8 mouse cellular contexts compared by ENCODE assay signal in the genomic region with DNA sequence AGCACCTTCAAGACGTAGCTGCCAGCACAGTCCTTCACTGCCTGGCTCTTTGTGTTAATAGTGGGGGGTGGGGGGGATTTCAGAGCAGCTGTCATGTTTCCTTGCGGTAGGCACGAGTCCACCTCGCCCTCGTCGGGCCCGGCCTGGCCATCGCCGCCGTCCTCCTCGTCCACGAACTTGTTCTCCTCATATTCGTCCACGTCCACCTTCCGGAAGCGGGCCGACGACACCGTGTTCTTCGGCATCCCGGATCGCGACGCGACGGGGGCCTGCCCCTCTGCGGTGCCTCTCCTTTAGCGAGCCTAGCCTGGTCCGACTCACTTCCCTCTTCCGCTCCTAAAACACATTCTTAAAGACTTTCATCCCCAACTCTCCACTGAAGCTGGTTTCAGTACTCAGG. TPM values are rescaled to one million over a fixed set of nuclear protein-coding genes. Genes with fewer than 3 reads are reported as not detected.
A peak's percentile ranks its signal among the peaks of the same experiment; 100 is the strongest.
DNase-seq lines count a peak whose midpoint lies in the region; ATAC-seq and TF ChIP-seq lines count a peak whose summit lies in the region.

No protein-coding gene starts in this region.

- H3K27ac ChIP-seq in testis, adult 2 months (ENCODE audit: control insufficient read depth, insufficient read depth, low read depth, low read length), result no peak overlapping the region
- no peak overlapping the region for H3K27ac ChIP-seq in forebrain, embryonic 14.5 days (ENCODE audit: low read depth, low read length)
- no peak overlapping the region for H3K27ac ChIP-seq in intestine, embryonic 16.5 days (ENCODE audit: low read length)
- no peak overlapping the region for H3K27ac ChIP-seq in midbrain, embryonic 12.5 days (replicated peaks)

- no peaks in the 10 kb centered on the region for H3K27me3 ChIP-seq in testis, adult 2 months (ENCODE audit: control insufficient read depth, insufficient read depth, low read length)
- no peaks in the 10 kb centered on the region for H3K27me3 ChIP-seq in forebrain, embryonic 14.5 days (replicated peaks; ENCODE audit: control insufficient read depth, insufficient read depth, low read length)
- no peaks in the 10 kb centered on the region for H3K27me3 ChIP-seq in intestine, embryonic 16.5 days (replicated peaks; ENCODE audit: control insufficient read depth, insufficient read depth, low read length)
- H3K27me3 ChIP-seq in midbrain, embryonic 12.5 days, result no peaks in the 10 kb centered on the region

- DNase-seq in testis, postnatal 10 days (ENCODE audit: low spot score), result no peak
- DNase-seq in forebrain, embryonic 14.5 days (ENCODE audit: low spot score), result no peak
- DNase-seq in embryo, embryonic 9.5 days (ENCODE audit: extremely low spot score), result no peak
- DNase-seq in urinary bladder, adult 2 months (ENCODE audit: low spot score), result no peak
- no peak for DNase-seq in cerebellum, adult 18-20 months

- no peak for ATAC-seq in forebrain, embryonic 14.5 days
- no peak for ATAC-seq in intestine, embryonic 16.5 days
- no peak for ATAC-seq in midbrain, embryonic 12.5 days (ENCODE audit: low FRiP score, low read depth)

- H3K4me2 ChIP-seq in forebrain, embryonic 14.5 days (ENCODE audit: low read length), result peak overlapping the region; percentile 23; the same call in 1 of the 2 replicates
- peak overlapping the region; percentile 31; the same call in 1 of the 2 replicates for H3K4me2 ChIP-seq in intestine, embryonic 16.5 days (ENCODE audit: low read depth, low read length)
- H3K4me2 ChIP-seq in midbrain, embryonic 12.5 days (replicated peaks), result peak overlapping the region; percentile 29

- peak overlapping the region; percentile 79 for H3K4me3 ChIP-seq in testis, adult 2 months (ENCODE audit: control insufficient read depth, low read depth, low read length)
- no peak overlapping the region for H3K4me3 ChIP-seq in forebrain, embryonic 14.5 days (ENCODE audit: low read depth, low read length)
- peak overlapping the region; percentile 23 for H3K4me3 ChIP-seq in intestine, embryonic 16.5 days (ENCODE audit: low read length)
- no peak overlapping the region for H3K4me3 ChIP-seq in midbrain, embryonic 12.5 days

- TF ChIP-seq POLR2A in testis, adult 2 months (IDR thresholded peaks at IDR 0.05; ENCODE audit: control insufficient read depth, low read depth, low read length), result no peak

- no peaks in the 10 kb centered on the region for H3K36me3 ChIP-seq in testis, adult 2 months (ENCODE audit: control insufficient read depth, insufficient read depth, low read length)
- no peaks in the 10 kb centered on the region for H3K36me3 ChIP-seq in forebrain, embryonic 14.5 days (ENCODE audit: control insufficient read depth, insufficient read depth, low read length)
- no peaks in the 10 kb centered on the region for H3K36me3 ChIP-seq in intestine, embryonic 16.5 days (ENCODE audit: control insufficient read depth, insufficient read depth, low read length)
- no peaks in the 10 kb centered on the region for H3K36me3 ChIP-seq in midbrain, embryonic 12.5 days

- H3K9me3 ChIP-seq in forebrain, embryonic 14.5 days (replicated peaks; ENCODE audit: control insufficient read depth, low read length), result no peaks in the 10 kb centered on the region
- no peaks in the 10 kb centered on the region for H3K9me3 ChIP-seq in intestine, embryonic 16.5 days (ENCODE audit: control insufficient read depth, low read length)
- no peaks in the 10 kb centered on the region for H3K9me3 ChIP-seq in midbrain, embryonic 12.5 days

- peaks cover 2% of the 10 kb centered on the region for H3K4me1 ChIP-seq in testis, adult 2 months (ENCODE audit: control insufficient read depth, insufficient read depth, low read length)
- H3K4me1 ChIP-seq in forebrain, embryonic 14.5 days (ENCODE audit: control insufficient read depth, insufficient read depth, low read length), result no peaks in the 10 kb centered on the region
- H3K4me1 ChIP-seq in intestine, embryonic 16.5 days (ENCODE audit: control insufficient read depth, insufficient read depth, low read length), result no peaks in the 10 kb centered on the region
- no peaks in the 10 kb centered on the region for H3K4me1 ChIP-seq in midbrain, embryonic 12.5 days

- H3K9ac ChIP-seq in forebrain, embryonic 14.5 days (ENCODE audit: low read length), result peak overlapping the region; percentile 40; the same call in 1 of the 2 replicates
- no peak overlapping the region for H3K9ac ChIP-seq in intestine, embryonic 16.5 days (ENCODE audit: low read depth, low read length)
- no peak overlapping the region for H3K9ac ChIP-seq in midbrain, embryonic 12.5 days (replicated peaks)

- no peak for TF ChIP-seq CTCF in testis, adult 2 months (IDR thresholded peaks at IDR 0.05; ENCODE audit: control insufficient read depth, insufficient read depth, insufficient replicate concordance, low read depth, low read length)

- WGBS in forebrain, embryonic 14.5 days, result 68% methylated on average over 30 of the region's 30 CpGs
- 61% methylated on average over 30 of the region's 30 CpGs for WGBS in intestine, embryonic 16.5 days
- 63% methylated on average over 30 of the region's 30 CpGs for WGBS in midbrain, embryonic 12.5 days

RNA-seq across cellular contexts. Expression of gene Taf1b, which starts 4.7 kb away (rescaled TPM):
- 28.0 and 33.9 TPM in 2 replicates for polyA plus RNA-seq in testis, adult 2 months (2012; rRNA removed)
- polyA plus RNA-seq in forebrain, embryonic 14.5 days (2014; fragmentation: Nextera tagmentation; extraction: Ambion mirVana), result 40.6 and 48.1 TPM in 2 replicates
- polyA plus RNA-seq in intestine, embryonic 16.5 days (2015; fragmentation: Nextera tagmentation; extraction: Ambion mirVana), result 15.7 and 18.5 TPM in 2 replicates
- polyA plus RNA-seq in midbrain, embryonic 12.5 days (2016; fragmentation: Nextera tagmentation; extraction: Ambion mirVana), result 26.9 and 27.4 TPM in 2 replicates
- 17.0 and 17.8 TPM in 2 replicates for polyA plus RNA-seq in urinary bladder, adult 2 months (2012; rRNA removed)

Comparison
In these comparisons a context has a peak if more than half of its experiments do, and no peak if none do; other contexts are left out.
1. H3K4me3 ChIP-seq: peak in testis, adult 2 months (single experiment) and intestine, embryonic 16.5 days (single experiment); none in forebrain, embryonic 14.5 days (single experiment) and midbrain, embryonic 12.5 days (single experiment).
2. Peak in every context shown above with its lines, with median percentiles within 50 percentile points of each other: H3K4me2 ChIP-seq.